Mouse (Mus musculus): ENCODE results near the gene Emc6. TPM values are rescaled to one million over a fixed set of nuclear protein-coding genes. Genes with fewer than 3 reads are reported as not detected.

The Emc6 gene
- polyA plus RNA-seq, 1 experiment: 58.6 TPM

DNA sequence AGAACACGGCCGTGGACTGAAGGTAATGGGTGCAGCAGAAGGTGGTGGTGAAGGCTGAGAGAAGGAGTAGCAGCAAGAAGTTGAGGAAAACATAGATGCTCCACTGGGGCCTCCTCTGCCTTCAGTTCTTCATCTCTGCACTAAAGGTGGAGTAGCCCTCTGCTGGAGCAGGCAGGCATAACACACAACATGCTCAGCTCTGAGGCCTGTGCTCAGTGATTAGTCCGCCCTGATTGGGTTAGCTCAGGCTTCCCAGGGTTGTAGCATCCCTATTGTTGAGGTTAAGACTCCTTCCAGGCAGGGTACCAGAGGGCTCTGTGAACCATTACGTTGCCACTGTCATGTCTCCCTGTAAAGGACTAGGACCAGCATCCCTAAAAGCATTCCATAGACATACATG lies 7.6 kb downstream of the Emc6 start:
- H3K27ac ChIP-seq (ENCODE audit: control insufficient read depth, insufficient read depth, low read length): no peak overlapping the region
- no peak for TF ChIP-seq POLR2A (IDR thresholded peaks at IDR 0.05; ENCODE audit: control insufficient read depth, extremely low read depth, insufficient read depth, low read length, poor library complexity)
- peak; percentile 58; the same call in 1 of the 2 replicates for TF ChIP-seq CTCF (IDR thresholded peaks at IDR 0.05; ENCODE audit: borderline replicate concordance, control insufficient read depth, extremely low read depth, insufficient read depth, low read length, poor library complexity)
- WGBS: 58% methylated on average over 4 of the region's 4 CpGs
- H3K4me1 ChIP-seq (replicated peaks; ENCODE audit: control insufficient read depth, insufficient read depth, low read length): peaks cover 6% of the 10 kb centered on the region; the same call in 1 of the 2 replicates
- no peaks in the 10 kb centered on the region for H3K36me3 ChIP-seq (ENCODE audit: control insufficient read depth, insufficient read depth, low read length)
- DNase-seq: peak; percentile 71
- H3K27me3 ChIP-seq (ENCODE audit: control insufficient read depth, insufficient read depth, low read length): no peaks in the 10 kb centered on the region
- H3K4me3 ChIP-seq (ENCODE audit: control insufficient read depth, insufficient read depth, low read length): no peak overlapping the region

DNA sequence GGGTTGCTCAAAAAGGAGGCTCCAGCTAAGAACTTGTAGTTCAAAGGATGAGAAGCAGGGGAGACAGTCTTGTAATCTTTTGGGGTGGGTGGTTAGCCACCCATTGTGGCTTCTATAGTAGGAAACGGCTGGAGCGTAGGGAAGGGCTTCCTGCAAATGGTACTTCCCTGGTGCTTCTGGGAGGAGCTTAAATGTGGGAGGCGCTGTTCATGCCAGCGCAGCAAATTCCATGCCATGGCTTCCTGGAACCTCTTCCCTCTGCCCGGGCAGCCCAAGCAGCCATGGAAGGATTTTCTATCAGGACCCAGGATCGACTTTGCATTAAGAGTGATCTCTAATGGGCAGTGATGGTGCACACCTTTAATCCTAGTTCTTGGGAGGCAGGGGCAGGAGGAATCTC lies 8.3 kb downstream of the Emc6 start:
- no peak overlapping the region for H3K27ac ChIP-seq (ENCODE audit: control insufficient read depth, insufficient read depth, low read length)
- WGBS: 82% methylated on average over 6 of the region's 6 CpGs
- no peak overlapping the region for H3K4me3 ChIP-seq (ENCODE audit: control insufficient read depth, insufficient read depth, low read length)
- H3K27me3 ChIP-seq (ENCODE audit: control insufficient read depth, insufficient read depth, low read length): no peaks in the 10 kb centered on the region
- no peak for DNase-seq
- TF ChIP-seq CTCF (IDR thresholded peaks at IDR 0.05; ENCODE audit: borderline replicate concordance, control insufficient read depth, extremely low read depth, insufficient read depth, low read length, poor library complexity): no peak
- TF ChIP-seq POLR2A (IDR thresholded peaks at IDR 0.05; ENCODE audit: control insufficient read depth, extremely low read depth, insufficient read depth, low read length, poor library complexity): no peak
- peaks cover 6% of the 10 kb centered on the region; the same call in 1 of the 2 replicates for H3K4me1 ChIP-seq (replicated peaks; ENCODE audit: control insufficient read depth, insufficient read depth, low read length)
- H3K36me3 ChIP-seq (ENCODE audit: control insufficient read depth, insufficient read depth, low read length): no peaks in the 10 kb centered on the region

DNA sequence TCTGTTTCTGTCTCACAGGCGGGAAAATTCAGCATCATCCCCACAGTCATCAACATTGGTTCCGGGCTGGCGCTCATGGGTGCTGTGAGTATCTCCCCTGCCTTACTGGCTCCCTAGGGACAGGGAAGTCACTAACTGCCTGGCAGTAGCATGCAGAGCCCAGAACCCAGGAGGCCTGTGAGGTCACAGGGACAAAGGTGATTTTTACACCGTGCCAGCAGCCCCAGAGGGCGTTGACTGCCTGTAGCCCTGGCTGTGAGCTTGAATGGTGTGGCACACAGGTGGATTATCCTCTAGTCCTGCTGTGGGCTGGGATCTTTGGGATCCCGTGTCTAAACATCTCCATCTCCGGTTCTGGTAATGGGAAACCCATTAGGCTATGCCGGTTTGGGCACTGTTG lies 8.8 kb downstream of the Emc6 start:
- peaks cover 6% of the 10 kb centered on the region; the same call in 1 of the 2 replicates for H3K4me1 ChIP-seq (replicated peaks; ENCODE audit: control insufficient read depth, insufficient read depth, low read length)
- H3K4me3 ChIP-seq (ENCODE audit: control insufficient read depth, insufficient read depth, low read length): no peak overlapping the region
- no peak overlapping the region for H3K27ac ChIP-seq (ENCODE audit: control insufficient read depth, insufficient read depth, low read length)
- H3K36me3 ChIP-seq (ENCODE audit: control insufficient read depth, insufficient read depth, low read length): no peaks in the 10 kb centered on the region
- WGBS: 96% methylated on average over 8 of the region's 8 CpGs
- DNase-seq: no peak
- TF ChIP-seq POLR2A (IDR thresholded peaks at IDR 0.05; ENCODE audit: control insufficient read depth, extremely low read depth, insufficient read depth, low read length, poor library complexity) (no peak), CTCF (IDR thresholded peaks at IDR 0.05; ENCODE audit: borderline replicate concordance, control insufficient read depth, extremely low read depth, insufficient read depth, low read length, poor library complexity) (no peak)
- H3K27me3 ChIP-seq (ENCODE audit: control insufficient read depth, insufficient read depth, low read length): no peaks in the 10 kb centered on the region

DNA sequence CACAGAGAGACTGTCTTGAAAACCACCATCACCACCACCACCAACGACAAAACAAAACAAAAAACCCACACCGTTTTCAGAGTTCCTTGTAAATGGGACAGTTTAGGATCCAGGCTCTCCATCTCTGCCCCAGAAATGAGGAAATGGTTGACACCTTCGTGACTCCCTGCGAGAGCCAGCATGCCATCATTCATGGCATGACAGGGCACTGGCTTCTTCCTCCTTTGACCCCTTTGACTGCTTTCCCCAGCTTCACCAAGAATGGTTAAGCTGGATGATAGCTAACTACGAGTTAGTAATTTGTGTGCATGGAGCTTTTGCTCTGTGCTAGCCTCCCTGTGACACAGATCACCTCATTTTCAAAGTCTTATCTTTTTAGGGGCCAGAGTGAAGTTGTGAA lies 14.6 kb downstream of the Emc6 start:
- no peak overlapping the region for H3K4me3 ChIP-seq (ENCODE audit: control insufficient read depth, insufficient read depth, low read length)
- 13% methylated on average over 5 of the region's 5 CpGs for WGBS
- DNase-seq: no peak
- H3K27me3 ChIP-seq (ENCODE audit: control insufficient read depth, insufficient read depth, low read length): no peaks in the 10 kb centered on the region; the same call in 1 of the 2 replicates
- no peak overlapping the region for H3K27ac ChIP-seq (ENCODE audit: control insufficient read depth, insufficient read depth, low read length)
- H3K36me3 ChIP-seq (ENCODE audit: control insufficient read depth, insufficient read depth, low read length): no peaks in the 10 kb centered on the region
- TF ChIP-seq POLR2A (IDR thresholded peaks at IDR 0.05; ENCODE audit: control insufficient read depth, extremely low read depth, insufficient read depth, low read length, poor library complexity): no peak
- no peak for TF ChIP-seq CTCF (IDR thresholded peaks at IDR 0.05; ENCODE audit: borderline replicate concordance, control insufficient read depth, extremely low read depth, insufficient read depth, low read length, poor library complexity)
- H3K4me1 ChIP-seq (replicated peaks; ENCODE audit: control insufficient read depth, insufficient read depth, low read length): no peaks in the 10 kb centered on the region

DNA sequence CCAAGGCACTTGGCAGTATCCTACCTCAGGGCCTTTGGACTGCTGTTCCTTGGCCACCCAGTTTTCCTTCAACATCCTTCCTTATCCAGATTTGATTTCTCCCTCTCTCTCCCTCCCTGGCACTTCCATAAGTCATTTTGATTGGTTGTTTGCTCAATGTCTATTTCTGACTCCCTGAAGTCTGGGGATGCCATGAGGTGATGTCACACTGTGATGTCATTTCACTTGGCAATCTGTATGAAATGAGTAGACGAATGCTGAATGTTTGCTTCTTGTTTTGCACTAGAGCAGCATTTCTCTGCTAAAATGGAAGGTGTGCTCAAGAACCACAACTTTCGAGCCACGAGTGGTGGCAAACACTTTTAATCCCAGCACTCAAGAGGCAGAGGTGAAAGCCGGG lies 15.2 kb downstream of the Emc6 start:
- WGBS: 86% methylated on average over 4 of the region's 4 CpGs
- Histone ChIP-seq H3K36me3 (ENCODE audit: control insufficient read depth, insufficient read depth, low read length) (no peaks in the 10 kb centered on the region), H3K27ac (ENCODE audit: control insufficient read depth, insufficient read depth, low read length) (no peak overlapping the region), H3K4me1 (replicated peaks; ENCODE audit: control insufficient read depth, insufficient read depth, low read length) (no peaks in the 10 kb centered on the region), H3K27me3 (ENCODE audit: control insufficient read depth, insufficient read depth, low read length) (no peaks in the 10 kb centered on the region; the same call in 1 of the 2 replicates), H3K4me3 (ENCODE audit: control insufficient read depth, insufficient read depth, low read length) (no peak overlapping the region)
- TF ChIP-seq CTCF (IDR thresholded peaks at IDR 0.05; ENCODE audit: borderline replicate concordance, control insufficient read depth, extremely low read depth, insufficient read depth, low read length, poor library complexity) (no peak), POLR2A (IDR thresholded peaks at IDR 0.05; ENCODE audit: control insufficient read depth, extremely low read depth, insufficient read depth, low read length, poor library complexity) (no peak)
- no peak for DNase-seq

DNA sequence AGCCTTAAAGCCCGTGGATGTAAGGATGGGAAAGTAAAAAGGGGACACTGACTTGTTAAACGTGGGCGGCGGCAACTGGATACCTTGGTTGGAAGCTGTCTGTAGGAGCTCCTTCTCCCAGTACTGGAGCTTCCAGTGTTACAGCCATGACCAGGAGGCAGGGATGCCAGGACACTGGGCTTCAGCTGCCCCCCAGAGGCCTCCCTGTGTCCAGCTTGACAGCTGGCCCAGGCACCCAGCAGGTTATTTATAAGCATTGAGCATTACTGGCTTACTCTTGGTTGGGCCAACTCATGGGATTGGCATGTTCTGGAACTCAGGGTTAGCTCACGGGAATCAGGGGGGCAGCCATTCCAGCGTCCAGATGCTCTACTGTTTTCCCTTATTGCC lies 16.0 kb downstream of the Emc6 start:
- H3K4me1 ChIP-seq (replicated peaks; ENCODE audit: control insufficient read depth, insufficient read depth, low read length): no peaks in the 10 kb centered on the region
- WGBS: 47% methylated on average over 6 of the region's 6 CpGs
- no peak overlapping the region for H3K27ac ChIP-seq (ENCODE audit: control insufficient read depth, insufficient read depth, low read length)
- H3K36me3 ChIP-seq (ENCODE audit: control insufficient read depth, insufficient read depth, low read length): no peaks in the 10 kb centered on the region
- no peak for TF ChIP-seq POLR2A (IDR thresholded peaks at IDR 0.05; ENCODE audit: control insufficient read depth, extremely low read depth, insufficient read depth, low read length, poor library complexity)
- H3K27me3 ChIP-seq (ENCODE audit: control insufficient read depth, insufficient read depth, low read length): no peaks in the 10 kb centered on the region; the same call in 1 of the 2 replicates
- no peak overlapping the region for H3K4me3 ChIP-seq (ENCODE audit: control insufficient read depth, insufficient read depth, low read length)
- DNase-seq: no peak

Data from thymus, adult 2 months (tissue).